Mouse (Mus musculus): ENCODE measurements around the gene Gspt1. TPM values are rescaled to one million over a fixed set of nuclear protein-coding genes. Genes with fewer than 3 reads are reported as not detected.
"Not testable (repeated sequence)": the region's sequence is repeated elsewhere in the genome, so short reads cannot be mapped to it uniquely, and the experiment has no call there.

Gspt1 gene
- 94.5 and 101 TPM in 2 replicates for polyA plus RNA-seq (2016; fragmentation: Nextera tagmentation; extraction: Ambion mirVana)

DNA sequence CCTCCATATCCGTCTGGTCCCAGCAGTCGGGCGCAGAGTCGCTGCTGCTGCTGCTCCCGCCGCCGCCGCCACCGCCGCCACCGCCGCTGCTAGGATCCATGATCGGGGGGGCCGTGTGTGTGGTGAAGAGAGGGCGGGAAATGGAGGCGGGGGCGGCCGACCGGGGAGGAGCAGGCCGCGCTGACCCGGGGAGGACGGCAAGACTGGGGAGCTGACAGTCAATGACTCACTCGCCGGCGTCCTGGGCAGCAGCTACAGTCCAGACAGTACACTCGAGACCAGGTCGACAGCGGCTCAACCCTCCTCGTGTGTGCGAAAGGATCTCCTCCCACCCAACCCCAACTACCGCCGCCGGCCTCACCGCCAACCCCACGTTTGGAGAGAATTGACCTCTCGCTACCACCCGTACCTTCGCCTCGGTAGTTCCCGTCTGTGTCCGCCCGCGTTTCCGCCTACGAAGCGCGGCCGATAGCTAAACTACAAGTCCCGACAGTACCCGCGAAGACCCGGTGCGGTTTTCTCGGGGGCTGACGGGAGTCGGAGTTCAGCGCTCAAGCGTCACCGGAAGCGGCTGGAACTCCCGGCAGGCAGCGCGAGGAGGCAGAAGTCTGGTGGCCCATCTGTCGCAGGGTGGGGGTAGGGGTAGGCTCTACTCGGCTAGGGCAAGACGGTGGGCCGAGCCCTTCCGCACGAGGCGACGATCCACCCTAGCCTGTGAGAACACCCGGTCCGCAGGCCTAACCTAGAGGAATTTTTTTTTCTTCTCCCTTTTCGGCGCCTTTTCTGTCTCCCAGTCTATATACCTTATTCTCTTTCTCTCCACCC lies at the start of gene Gspt1:
TSS of gene Gspt1 (minus strand) at position 428 of the 825 bp plus-strand sequence.
- peak within 1 kb of the TSS; percentile 86 for H3K27ac ChIP-seq
- H3K4me1 ChIP-seq, result peaks cover 11% of the 10 kb centered on the region
- peak; percentile 99 for ATAC-seq (ENCODE audit: low FRiP score, low read depth)
- H3K4me3 ChIP-seq, result peak within 1 kb of the TSS; percentile 99
- no peaks in the 10 kb centered on the region for H3K36me3 ChIP-seq
- no peaks in the 10 kb centered on the region for H3K27me3 ChIP-seq (replicated peaks)
- H3K9ac ChIP-seq, result peak within 1 kb of the TSS; percentile 96
- peak within 1 kb of the TSS; percentile 86 for H3K4me2 ChIP-seq (replicated peaks)
- under 1% methylated on average over 75 of the region's 76 CpGs for WGBS
- H3K9me3 ChIP-seq, result no peaks in the 10 kb centered on the region

DNA sequence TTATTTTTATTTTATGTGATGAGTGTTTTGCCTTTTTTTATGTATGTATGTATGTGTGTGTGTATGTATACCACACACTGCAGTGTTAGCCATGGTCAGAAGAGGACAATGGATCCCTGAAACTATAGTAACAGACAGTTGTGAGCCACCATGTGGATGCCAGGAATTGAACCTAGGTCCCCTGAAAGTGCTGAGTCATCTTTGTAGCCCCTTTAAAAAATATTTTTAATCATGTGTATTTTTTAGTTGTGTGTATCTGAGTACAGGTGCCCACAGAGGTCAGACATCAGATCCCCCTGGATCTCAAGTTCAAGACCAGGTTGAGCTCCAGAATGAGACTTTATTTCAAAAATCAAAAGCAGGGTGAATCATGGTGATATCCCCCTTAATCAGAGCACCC lies 49.6 kb upstream of the Gspt1 start:
- no peaks in the 10 kb centered on the region for H3K4me1 ChIP-seq
- H3K4me3 ChIP-seq, result no peak overlapping the region
- no peaks in the 10 kb centered on the region for H3K36me3 ChIP-seq
- H3K9ac ChIP-seq, result no peak overlapping the region
- no peaks in the 10 kb centered on the region for H3K9me3 ChIP-seq
- H3K27ac ChIP-seq, result no peak overlapping the region
- no peak for ATAC-seq (ENCODE audit: low FRiP score, low read depth)
- H3K27me3 ChIP-seq (replicated peaks), result no peaks in the 10 kb centered on the region
- no peak overlapping the region for H3K4me2 ChIP-seq (replicated peaks)

GRCm38 (mm10) chr16:11297700-11298099 lies 43.6 kb upstream of the Gspt1 start:
- WGBS, result 70% methylated on average over 1 of the region's 1 CpGs
- not testable (repeated sequence) for H3K27ac ChIP-seq; ATAC-seq (ENCODE audit: low FRiP score, low read depth); H3K4me2 ChIP-seq (replicated peaks); H3K9ac ChIP-seq; H3K27me3 ChIP-seq (replicated peaks); H3K4me1 ChIP-seq; H3K36me3 ChIP-seq; H3K4me3 ChIP-seq; H3K9me3 ChIP-seq

GRCm38 (mm10) chr16:11295583-11295982 lies 41.5 kb upstream of the Gspt1 start:
- H3K9ac ChIP-seq; H3K4me2 ChIP-seq (replicated peaks); H3K9me3 ChIP-seq; H3K4me1 ChIP-seq; H3K27me3 ChIP-seq (replicated peaks); H3K36me3 ChIP-seq; ATAC-seq (ENCODE audit: low FRiP score, low read depth); H3K4me3 ChIP-seq; H3K27ac ChIP-seq: not testable (repeated sequence)
- 76% methylated on average over 4 of the region's 4 CpGs for whole genome bisulfite sequencing

DNA sequence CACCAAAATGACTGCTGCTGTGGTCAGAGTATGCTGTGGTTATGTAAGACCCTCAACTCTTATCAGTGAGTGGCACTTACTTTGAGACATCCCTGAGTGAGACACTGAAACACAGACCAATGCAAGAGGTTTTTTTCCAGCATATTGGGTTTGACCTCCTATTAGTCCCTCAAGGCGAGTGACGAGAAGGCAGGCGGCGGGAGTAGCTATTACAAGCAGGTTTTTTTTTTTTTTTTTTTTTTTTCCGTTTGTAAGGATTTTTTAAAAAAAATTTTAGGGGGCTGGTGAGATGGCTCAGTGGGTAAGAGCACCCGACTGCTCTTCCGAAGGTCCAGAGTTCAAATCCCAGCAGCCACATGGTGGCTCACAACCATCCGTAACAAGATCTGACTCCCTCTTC lies 34.7 kb upstream of the Gspt1 start:
- not testable (repeated sequence) for H3K36me3 ChIP-seq; H3K4me1 ChIP-seq; H3K4me3 ChIP-seq; H3K27ac ChIP-seq; H3K9me3 ChIP-seq; H3K9ac ChIP-seq; H3K4me2 ChIP-seq (replicated peaks); H3K27me3 ChIP-seq (replicated peaks); ATAC-seq (ENCODE audit: low FRiP score, low read depth)
- WGBS, result 87% methylated on average over 8 of the region's 8 CpGs

DNA sequence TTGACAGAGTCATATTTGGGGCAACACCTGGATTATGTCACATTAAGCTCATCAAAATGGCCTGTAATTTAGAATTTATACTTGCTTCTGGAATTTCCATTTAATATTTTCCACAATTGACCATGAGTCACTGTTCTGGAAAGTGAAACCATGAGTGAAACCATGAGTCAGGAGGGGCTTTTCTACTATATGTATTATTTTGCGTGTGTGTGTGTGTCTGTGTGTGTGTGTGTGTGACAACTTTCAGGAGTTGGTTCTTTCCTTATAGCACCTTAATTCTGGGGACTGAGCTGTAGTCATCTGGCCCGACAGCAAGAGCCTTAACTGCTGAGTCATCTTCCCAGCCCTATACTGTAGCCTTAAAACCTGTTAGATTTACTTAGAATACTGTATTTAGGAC lies 31.8 kb upstream of the Gspt1 start:
- Histone ChIP-seq H3K4me1 (no peaks in the 10 kb centered on the region), H3K36me3 (no peaks in the 10 kb centered on the region), H3K27me3 (replicated peaks) (no peaks in the 10 kb centered on the region), H3K4me2 (replicated peaks) (no peak overlapping the region), H3K27ac (no peak overlapping the region), H3K4me3 (no peak overlapping the region), H3K9ac (no peak overlapping the region), H3K9me3 (peaks cover 3% of the 10 kb centered on the region; the same call in 1 of the 2 replicates)
- 87% methylated on average over 2 of the region's 2 CpGs for WGBS
- no peak for ATAC-seq (ENCODE audit: low FRiP score, low read depth)

DNA sequence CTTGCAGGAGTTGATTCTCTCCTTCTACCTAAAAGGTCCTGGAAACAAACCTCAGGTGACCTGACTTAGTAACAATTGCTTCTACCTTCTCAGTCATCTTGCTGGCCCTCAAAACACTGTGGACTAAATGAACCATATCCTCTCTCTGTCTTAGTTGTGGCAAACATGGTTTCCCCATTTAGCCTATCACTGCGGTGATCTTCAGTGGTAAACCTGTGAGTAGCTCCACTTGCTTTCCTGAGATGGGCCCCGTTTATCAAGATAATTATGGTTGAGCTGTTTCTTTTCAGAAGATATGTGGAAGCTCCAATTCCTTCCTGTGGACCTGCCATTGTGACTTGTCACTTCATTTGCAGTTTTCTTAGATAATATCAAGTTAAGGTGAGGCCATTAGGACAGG lies 30.8 kb upstream of the Gspt1 start:
- H3K4me1 ChIP-seq, result no peaks in the 10 kb centered on the region
- no peak for ATAC-seq (ENCODE audit: low FRiP score, low read depth)

DNA sequence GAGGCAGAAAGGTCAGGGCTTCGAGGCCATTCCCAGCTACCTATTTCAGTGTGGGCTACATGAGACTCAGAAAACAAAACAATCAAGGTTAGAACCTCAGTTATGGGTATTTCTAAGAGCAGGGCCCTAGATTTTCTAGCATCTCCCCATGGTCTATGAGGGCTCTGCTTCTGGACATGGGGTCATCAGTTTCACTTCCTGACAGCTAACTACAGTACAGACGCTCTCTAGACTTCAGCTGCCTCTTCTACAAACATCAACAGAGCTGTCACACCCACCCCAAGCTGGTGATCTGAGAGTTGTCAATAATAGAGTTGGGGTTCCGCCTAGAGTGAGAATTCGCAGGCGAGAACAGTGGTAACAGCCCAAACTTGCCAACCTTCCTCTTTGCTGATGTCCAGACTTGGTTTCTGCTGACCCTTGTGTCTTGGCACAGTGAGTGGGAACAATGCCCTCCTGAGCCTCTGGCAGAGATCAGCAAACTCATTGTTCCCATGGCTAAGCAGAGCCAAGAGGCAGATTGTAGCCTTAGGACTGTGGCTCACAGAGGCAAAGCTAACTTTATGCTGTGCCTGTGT lies 28.6 kb upstream of the Gspt1 start:
- Histone ChIP-seq H3K9me3 (no peaks in the 10 kb centered on the region), H3K4me3 (no peak overlapping the region), H3K4me1 (no peaks in the 10 kb centered on the region), H3K4me2 (replicated peaks) (no peak overlapping the region), H3K27ac (no peak overlapping the region), H3K36me3 (no peaks in the 10 kb centered on the region), H3K9ac (no peak overlapping the region), H3K27me3 (replicated peaks) (no peaks in the 10 kb centered on the region)
- 85% methylated on average over 5 of the region's 5 CpGs for WGBS
- no peak for ATAC-seq (ENCODE audit: low FRiP score, low read depth)

More for the DNA sequence above, 30.8 kb upstream of the Gspt1 start:
- 91% methylated on average over 2 of the region's 2 CpGs for WGBS
- Histone ChIP-seq H3K4me3 (no peak overlapping the region), H3K9ac (no peak overlapping the region), H3K36me3 (no peaks in the 10 kb centered on the region), H3K27ac (no peak overlapping the region), H3K27me3 (replicated peaks) (no peaks in the 10 kb centered on the region), H3K9me3 (peaks cover 3% of the 10 kb centered on the region; the same call in 1 of the 2 replicates), H3K4me2 (replicated peaks) (no peak overlapping the region)

- no peak overlapping the region for H3K4me2 ChIP-seq (replicated peaks)
- no peaks in the 10 kb centered on the region for H3K4me1 ChIP-seq
- ATAC-seq (ENCODE audit: low FRiP score, low read depth), result no peak
- no peaks in the 10 kb centered on the region for H3K9me3 ChIP-seq
- H3K9ac ChIP-seq, result no peak overlapping the region
- WGBS, result 81% methylated on average over 6 of the region's 6 CpGs
- no peaks in the 10 kb centered on the region for H3K36me3 ChIP-seq
- H3K4me3 ChIP-seq, result no peak overlapping the region
- no peaks in the 10 kb centered on the region for H3K27me3 ChIP-seq (replicated peaks)
- H3K27ac ChIP-seq, result no peak overlapping the region
Measured at GRCm38 (mm10) chr16:11278778-11279177, 24.7 kb upstream of the Gspt1 start.

- 22% methylated on average over 3 of the region's 3 CpGs for WGBS
- H3K4me3 ChIP-seq, result no peak overlapping the region
- no peaks in the 10 kb centered on the region for H3K9me3 ChIP-seq
- H3K4me2 ChIP-seq (replicated peaks), result no peak overlapping the region
- no peak overlapping the region for H3K27ac ChIP-seq
- H3K9ac ChIP-seq, result no peak overlapping the region
- H3K27me3 ChIP-seq (replicated peaks), result no peaks in the 10 kb centered on the region
- H3K36me3 ChIP-seq, result no peaks in the 10 kb centered on the region
- no peak for ATAC-seq (ENCODE audit: low FRiP score, low read depth)
- no peaks in the 10 kb centered on the region for H3K4me1 ChIP-seq
Measured at GRCm38 (mm10) chr16:11276888-11277287, 22.8 kb upstream of the Gspt1 start.

- Histone ChIP-seq H3K36me3 (no peaks in the 10 kb centered on the region), H3K4me3 (no peak overlapping the region), H3K27me3 (replicated peaks) (no peaks in the 10 kb centered on the region), H3K27ac (no peak overlapping the region), H3K9me3 (no peaks in the 10 kb centered on the region), H3K4me1 (no peaks in the 10 kb centered on the region), H3K9ac (no peak overlapping the region), H3K4me2 (replicated peaks) (no peak overlapping the region)
- no peak for ATAC-seq (ENCODE audit: low FRiP score, low read depth)
Measured at GRCm38 (mm10) chr16:11271073-11271472, 16.9 kb upstream of the Gspt1 start.

DNA sequence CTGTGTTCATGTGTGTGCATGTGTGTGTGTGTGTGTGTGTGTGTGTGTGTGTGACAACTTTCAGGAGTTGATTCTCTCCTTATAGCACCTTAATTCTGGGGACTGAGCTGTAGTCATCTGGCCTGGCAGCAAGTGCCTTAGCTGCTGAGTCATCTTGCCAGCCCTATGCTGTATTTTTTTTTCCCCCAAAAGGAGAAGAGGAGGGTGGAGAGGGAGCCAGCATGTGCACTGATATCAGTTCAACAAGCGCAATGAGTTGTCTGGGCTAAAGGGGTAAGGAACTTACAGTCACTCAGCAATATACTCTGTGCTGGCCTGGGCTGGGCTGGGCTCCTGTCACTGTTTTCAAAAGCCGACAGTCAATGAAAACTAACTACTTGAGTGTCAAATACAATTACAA lies 16.5 kb upstream of the Gspt1 start:
- H3K9me3 ChIP-seq, result no peaks in the 10 kb centered on the region
- no peaks in the 10 kb centered on the region for H3K36me3 ChIP-seq
- H3K9ac ChIP-seq, result no peak overlapping the region
- H3K27ac ChIP-seq, result no peak overlapping the region
- WGBS, result 85% methylated on average over 2 of the region's 2 CpGs
- no peak overlapping the region for H3K4me2 ChIP-seq (replicated peaks)
- ATAC-seq (ENCODE audit: low FRiP score, low read depth), result no peak
- H3K4me3 ChIP-seq, result no peak overlapping the region
- H3K27me3 ChIP-seq (replicated peaks), result no peaks in the 10 kb centered on the region
- no peaks in the 10 kb centered on the region for H3K4me1 ChIP-seq

DNA sequence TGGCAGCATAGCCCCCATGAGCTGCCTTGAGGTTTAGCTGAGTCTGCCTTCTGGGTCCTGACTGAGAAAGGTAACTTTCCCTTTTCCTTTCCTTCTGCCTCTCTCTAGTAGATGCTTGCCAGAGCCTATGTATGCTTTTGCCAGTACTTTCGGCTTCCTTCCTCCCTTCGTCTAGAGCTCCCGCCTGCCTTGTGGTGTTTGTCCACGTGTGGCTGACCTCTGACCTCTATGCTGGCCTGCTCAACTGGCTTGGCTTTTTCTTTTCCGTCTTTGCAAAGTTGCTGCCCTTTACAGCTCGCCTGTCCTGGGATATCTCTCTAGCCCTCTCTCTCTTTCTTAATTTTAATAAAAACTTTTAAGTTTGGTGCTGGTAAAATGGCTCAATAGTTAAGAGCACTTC lies 15.7 kb upstream of the Gspt1 start:
- no peak overlapping the region for H3K9ac ChIP-seq
- H3K9me3 ChIP-seq, result no peaks in the 10 kb centered on the region
- no peak overlapping the region for H3K27ac ChIP-seq
- no peak overlapping the region for H3K4me3 ChIP-seq
- H3K4me2 ChIP-seq (replicated peaks), result no peak overlapping the region
- no peaks in the 10 kb centered on the region for H3K36me3 ChIP-seq
- H3K4me1 ChIP-seq, result no peaks in the 10 kb centered on the region
- 54% methylated on average over 6 of the region's 6 CpGs for WGBS
- H3K27me3 ChIP-seq (replicated peaks), result no peaks in the 10 kb centered on the region
- ATAC-seq (ENCODE audit: low FRiP score, low read depth), result no peak
